Mouse (Mus musculus) cortical plate, adult 2 months (tissue): ENCODE measurements around the gene Lsm2. TPM values are rescaled to one million over a fixed set of nuclear protein-coding genes. Genes with fewer than 3 reads are reported as not detected.
"Not testable (repeated sequence)": the region's sequence is repeated elsewhere in the genome, so short reads cannot be mapped to it uniquely, and the experiment has no call there.

Source experiments
- H3K27ac ChIP-seq: fragments of 200-500 bp; 2 replicates; pipeline ENCODE4 v1.5.1; 2012; ENCODE audit warnings: low read length, control low read depth, inconsistent platforms; ENCODE audit not compliant: insufficient read depth
- H3K4me1 ChIP-seq: fragments of 200-500 bp; 2 replicates; pipeline ENCODE4 v1.6.1; 2011; ENCODE audit warnings: low read length; ENCODE audit not compliant: control insufficient read depth, insufficient read depth
- H3K4me3 ChIP-seq: fragments of 200-500 bp; 2 replicates; pipeline ENCODE4 v1.5.1; 2011; ENCODE audit warnings: mild to moderate bottlenecking, low read length, control low read depth; ENCODE audit not compliant: insufficient read depth
- CTCF ChIP-seq: fragments of 200-500 bp; IDR thresholded peaks from 2 replicates; pipeline ENCODE4 v1.5.1; 2011; ENCODE audit warnings: mild to moderate bottlenecking, control low read depth, low read length; ENCODE audit not compliant: insufficient read depth; ENCODE audit errors: extremely low read depth
- POLR2A ChIP-seq: fragments of 200-500 bp; IDR thresholded peaks from 2 replicates; pipeline ENCODE4 v1.6.1; 2011; ENCODE audit warnings: mild to moderate bottlenecking, low read length, control low read depth; ENCODE audit not compliant: insufficient read depth; ENCODE audit errors: extremely low read depth
- polyA plus RNA-seq: library from polyadenylated mRNA; depleted of rRNA; stranded (reverse); fragments of >200 nt; gene quantifications from 2 replicates; pipeline ENCODE4 v1.2.3, GENCODE M21; 2012; rRNA removed

Lsm2 gene
- 36.9 and 37.2 TPM in 2 replicates for polyA plus RNA-seq

- H3K27ac ChIP-seq: peak within 1 kb of the TSS; percentile 97
Measured at GRCm38 (mm10) chr17:34981690-34982180, at the start of gene Lsm2. Gene Lsm2 (plus strand): TSS chr17:34981862.

DNA sequence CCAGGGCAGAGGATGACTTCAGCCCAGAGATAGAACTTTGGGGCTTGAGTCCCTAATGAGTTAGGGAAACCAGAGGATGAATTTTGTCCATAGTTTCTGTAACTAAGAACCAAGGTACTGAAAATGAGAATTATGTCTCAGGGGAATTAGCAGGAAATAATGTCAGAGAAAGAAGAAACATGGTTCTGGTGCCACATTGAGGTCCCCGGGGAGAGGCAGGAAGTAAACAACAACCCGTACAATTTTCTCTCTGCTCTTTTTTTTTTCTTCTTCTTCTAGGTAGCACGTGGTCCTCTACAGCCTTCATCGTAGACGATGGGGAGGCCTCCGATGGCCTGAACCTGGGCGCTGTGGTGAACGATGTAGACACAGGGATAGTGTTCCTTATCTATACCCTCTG, 49.4 kb upstream of the Lsm2 start:
- peak overlapping the region; percentile 91 for H3K4me3 ChIP-seq
- no peaks in the 10 kb centered on the region for H3K4me1 ChIP-seq
- H3K27ac ChIP-seq: no peak overlapping the region
- TF ChIP-seq POLR2A: no peak
- TF ChIP-seq CTCF: no peak

More at GRCm38 (mm10) chr17:34981690-34982180, at the start of gene Lsm2:
- TF ChIP-seq POLR2A (peak; percentile 93), CTCF (no peak)
- no peaks in the 10 kb centered on the region for H3K4me1 ChIP-seq
- peak within 1 kb of the TSS; percentile 62 for H3K4me3 ChIP-seq

DNA sequence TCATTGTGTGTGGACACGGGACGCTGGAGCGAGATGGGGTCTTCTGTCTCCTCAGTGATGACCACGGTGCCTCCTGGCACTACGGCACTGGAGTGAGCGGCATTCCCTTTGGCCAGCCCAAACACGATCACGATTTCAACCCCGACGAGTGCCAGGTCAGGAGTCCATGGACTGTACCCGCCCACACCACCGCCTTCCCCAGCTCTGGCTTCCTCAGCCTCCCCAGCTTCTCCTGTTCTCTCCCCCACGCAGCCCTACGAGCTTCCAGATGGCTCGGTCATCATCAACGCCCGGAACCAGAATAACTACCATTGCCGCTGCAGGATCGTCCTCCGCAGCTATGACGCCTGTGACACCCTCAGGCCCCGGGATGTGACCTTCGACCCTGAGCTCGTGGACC, 47.6 kb upstream of the Lsm2 start:
- no peak for TF ChIP-seq CTCF
- no peak for TF ChIP-seq POLR2A
- no peak overlapping the region for H3K4me3 ChIP-seq
- H3K27ac ChIP-seq: no peak overlapping the region
- no peaks in the 10 kb centered on the region for H3K4me1 ChIP-seq

DNA sequence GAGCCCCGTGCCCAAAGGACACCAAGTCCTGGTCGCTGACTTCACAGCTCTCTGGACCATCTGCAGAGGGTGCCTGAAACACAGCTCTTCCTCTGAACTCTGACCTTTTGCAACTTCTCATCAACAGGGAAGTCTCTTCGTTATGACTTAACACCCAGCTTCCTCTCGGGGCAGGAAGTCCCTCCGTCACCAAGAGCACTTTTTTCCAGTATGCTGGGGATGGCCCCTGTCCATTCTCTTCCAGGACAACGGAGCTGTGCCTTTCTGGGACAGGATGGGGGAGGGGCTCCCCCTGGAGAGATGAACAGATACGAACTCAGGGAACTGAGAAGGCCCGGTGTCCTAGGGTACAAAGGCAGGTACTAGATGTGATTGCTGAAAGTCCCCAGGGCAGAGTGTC, 46.8 kb upstream of the Lsm2 start:
- Histone ChIP-seq H3K4me3 (no peak overlapping the region), H3K27ac (no peak overlapping the region), H3K4me1 (no peaks in the 10 kb centered on the region)
- TF ChIP-seq POLR2A (no peak), CTCF (no peak)

GRCm38 (mm10) chr17:34937960-34938505, 43.6 kb upstream of the Lsm2 start:
- no peaks in the 10 kb centered on the region for H3K4me1 ChIP-seq
- TF ChIP-seq CTCF (no peak), POLR2A (no peak)
- no peak overlapping the region for H3K27ac ChIP-seq

GRCm38 (mm10) chr17:34941344-34942041, 40.2 kb upstream of the Lsm2 start:
- Histone ChIP-seq H3K27ac (no peak overlapping the region), H3K4me3 (peak overlapping the region; percentile 31), H3K4me1 (no peaks in the 10 kb centered on the region)
- TF ChIP-seq POLR2A (no peak), CTCF (no peak)

More at GRCm38 (mm10) chr17:34937960-34938505, 43.6 kb upstream of the Lsm2 start:
- H3K4me3 ChIP-seq: no peak overlapping the region

GRCm38 (mm10) chr17:34943128-34943815, 38.4 kb upstream of the Lsm2 start:
- H3K27ac ChIP-seq: no peak overlapping the region
- H3K4me1 ChIP-seq: no peaks in the 10 kb centered on the region
- no peak for TF ChIP-seq CTCF
- TF ChIP-seq POLR2A: no peak
- H3K4me3 ChIP-seq: no peak overlapping the region

DNA sequence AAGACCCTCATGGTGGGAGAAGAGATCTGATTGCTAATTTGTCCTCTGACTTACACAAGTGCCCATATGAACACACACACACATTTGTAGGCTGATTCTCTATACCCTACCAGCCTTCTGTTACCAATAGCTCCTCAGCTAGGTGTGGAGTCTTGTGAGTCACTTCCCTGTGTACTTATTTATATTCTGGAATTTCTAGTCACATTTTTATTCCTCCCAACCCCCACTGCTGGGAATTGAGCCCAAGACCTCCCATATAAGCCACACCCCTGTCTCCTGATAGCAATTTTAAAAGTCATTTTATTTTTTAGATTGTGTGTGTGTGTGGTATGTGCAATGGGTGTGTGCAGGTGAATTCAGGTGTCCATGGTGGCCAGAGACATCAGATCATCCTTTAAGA, 37.3 kb upstream of the Lsm2 start:
- TF ChIP-seq POLR2A: no peak
- TF ChIP-seq CTCF: no peak
- Histone ChIP-seq H3K4me1 (no peaks in the 10 kb centered on the region), H3K27ac (no peak overlapping the region), H3K4me3 (no peak overlapping the region)

DNA sequence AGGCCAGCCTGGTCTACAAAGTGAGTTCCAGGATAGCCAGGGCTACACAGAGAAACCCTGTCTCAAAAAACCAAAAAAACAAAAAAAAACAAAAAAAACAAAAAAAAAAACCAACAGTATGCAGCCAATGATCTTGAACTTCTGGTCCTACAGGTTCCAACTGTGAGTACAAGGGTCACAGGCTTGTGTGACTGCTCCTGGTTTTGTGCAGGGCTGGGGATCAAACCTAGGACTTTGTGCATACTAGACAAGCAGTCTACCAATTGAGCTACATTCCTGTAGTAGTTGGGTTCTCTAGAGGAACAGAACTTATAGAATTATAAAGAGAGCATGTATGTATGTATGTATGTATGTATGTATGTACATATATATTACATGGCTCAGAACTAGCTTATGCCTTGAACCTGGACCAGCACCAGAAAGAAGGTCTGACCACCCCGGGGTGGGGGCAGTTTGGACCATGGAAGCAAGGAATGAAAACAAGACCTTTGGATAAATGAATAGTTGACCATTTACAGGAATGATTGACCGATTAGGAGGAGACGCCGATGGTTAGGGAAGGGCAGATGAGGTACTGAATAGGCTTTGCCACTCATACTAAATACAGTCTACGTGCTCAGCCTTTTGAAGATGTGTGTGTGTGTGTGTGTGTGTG, 35.0 kb upstream of the Lsm2 start:
- Histone ChIP-seq H3K4me1 (peaks cover 3% of the 10 kb centered on the region), H3K27ac (no peak overlapping the region), H3K4me3 (no peak overlapping the region)
- TF ChIP-seq CTCF (no peak), POLR2A (no peak)

DNA sequence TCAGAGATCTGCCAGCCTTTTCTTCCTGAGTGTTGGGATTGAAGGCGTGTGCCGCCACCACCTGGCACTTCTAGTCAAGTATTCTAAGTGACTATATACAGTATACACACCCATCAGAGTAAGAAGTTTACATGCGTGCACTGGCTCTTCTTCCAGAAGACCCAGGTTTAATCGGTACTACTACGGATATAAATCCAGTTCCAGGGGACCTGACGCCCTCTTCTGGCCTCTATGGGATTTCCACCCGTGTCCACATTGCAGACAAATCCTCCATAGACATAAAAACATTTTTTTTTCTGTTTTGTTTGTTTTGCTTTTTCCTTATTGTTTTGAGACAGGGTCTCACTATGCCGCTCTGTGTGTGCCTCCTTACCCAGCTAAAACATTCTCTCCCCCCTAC, 34.1 kb upstream of the Lsm2 start:
- Histone ChIP-seq H3K4me3 (no peak overlapping the region), H3K4me1 (peaks cover 3% of the 10 kb centered on the region), H3K27ac (no peak overlapping the region)
- no peak for TF ChIP-seq POLR2A
- TF ChIP-seq CTCF: peak; percentile 30; the same call in 1 of the 2 replicates

DNA sequence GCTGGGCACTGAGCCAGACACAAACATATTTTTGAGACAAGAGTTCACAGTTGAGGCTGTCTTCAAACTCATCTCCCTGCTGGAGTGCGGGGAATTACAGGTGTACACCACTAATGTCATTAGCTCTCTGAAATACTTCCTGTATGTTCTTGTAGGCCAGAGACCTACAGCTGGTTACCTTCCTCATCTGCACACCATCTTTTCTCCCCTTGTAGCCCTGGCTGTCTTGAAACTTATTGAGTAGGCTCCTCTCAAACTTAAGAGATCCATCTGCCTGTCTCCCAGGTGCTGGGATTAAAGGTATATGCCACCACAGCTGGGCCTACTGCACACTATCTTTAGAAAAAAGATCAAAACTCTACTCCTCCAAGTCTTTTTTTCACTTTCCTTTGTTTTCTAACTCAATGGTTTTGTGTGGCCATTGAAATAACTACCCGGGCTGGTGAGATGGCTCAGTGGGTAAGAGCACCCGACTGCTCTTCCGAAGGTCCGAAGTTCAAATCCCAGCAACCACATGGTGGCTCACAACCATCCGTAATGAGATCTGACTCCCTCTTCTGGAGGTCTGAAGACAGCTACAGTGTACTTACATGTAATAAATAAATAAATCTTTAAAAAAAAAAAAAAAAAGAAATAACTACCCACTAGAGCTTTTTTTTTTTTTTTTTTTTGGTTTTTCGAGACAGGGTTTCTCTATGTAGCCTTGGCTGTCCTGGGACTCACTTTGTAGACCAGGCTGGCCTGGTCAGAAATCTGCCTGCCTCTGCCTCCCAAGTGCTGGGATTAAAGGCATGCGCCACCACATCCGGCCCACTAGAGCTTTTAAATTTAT, 32.7 kb upstream of the Lsm2 start:
- not testable (repeated sequence) for H3K27ac ChIP-seq

More for the DNA sequence above, 32.7 kb upstream of the Lsm2 start:
- H3K4me3 ChIP-seq, H3K4me1 ChIP-seq: not testable (repeated sequence)
